Mouse (Mus musculus): ENCODE results near the gene Syap1. TPM values are rescaled to one million over a fixed set of nuclear protein-coding genes. Genes with fewer than 3 reads are reported as not detected.

The Syap1 gene
- 30.9 and 33.0 TPM in 2 replicates for polyA plus RNA-seq (2014; fragmentation: Nextera tagmentation; extraction: Ambion mirVana)

DNA sequence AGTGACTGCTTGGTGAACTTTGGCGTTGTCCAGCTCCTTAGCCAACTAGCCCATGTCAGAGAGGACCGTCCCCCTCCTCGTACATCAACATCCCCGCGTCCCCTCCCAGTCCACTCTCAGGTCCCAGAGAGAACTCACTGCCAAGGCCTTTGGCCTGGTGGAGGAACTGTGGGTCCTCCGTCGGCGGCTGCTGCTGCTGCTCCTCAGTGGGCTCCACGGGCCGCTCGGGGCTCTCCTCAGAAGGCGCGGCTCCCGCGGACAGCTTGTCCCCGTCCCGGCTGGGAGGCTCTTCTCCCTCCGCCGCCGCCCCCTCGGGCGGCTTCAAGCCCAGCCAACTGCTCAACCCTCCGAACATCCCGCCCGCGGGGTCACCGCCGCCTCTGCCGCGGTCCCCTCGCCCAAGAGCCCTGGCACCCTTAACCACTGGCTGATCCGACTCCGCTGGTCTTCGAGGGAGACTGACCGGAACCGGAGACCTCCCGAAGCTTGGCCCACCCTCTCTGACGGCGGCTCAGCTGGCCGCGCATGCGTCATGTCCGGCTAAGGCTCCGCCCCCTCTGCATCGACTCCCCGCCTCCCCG is at the start of gene Syap1:
Gene Syap1, minus strand, starts transcription at position 517 of the 581 bp plus-strand sequence.
- 18% methylated on average over 42 of the region's 47 CpGs for WGBS (ENCODE audit: insufficient replicate concordance)
- Histone ChIP-seq H3K4me2 (peak within 1 kb of the TSS; percentile 61), H3K4me3 (ENCODE audit: low read depth, low read length) (peak within 1 kb of the TSS; percentile 76), H3K36me3 (ENCODE audit: control insufficient read depth, insufficient read depth, low read length) (no peaks in the 10 kb centered on the region), H3K27ac (ENCODE audit: low read depth, low read length) (0 out of 2 replicates have a peak within 1 kb of the TSS, but pooled peaks have one; percentile 22), H3K9me3 (replicated peaks; ENCODE audit: control insufficient read depth, low read length) (no peaks in the 10 kb centered on the region), H3K9ac (ENCODE audit: low read depth, low read length) (peak within 1 kb of the TSS; percentile 78), H3K27me3 (ENCODE audit: control insufficient read depth, insufficient read depth, low read length) (no peaks in the 10 kb centered on the region), H3K4me1 (ENCODE audit: control insufficient read depth, insufficient read depth, low read length) (no peaks in the 10 kb centered on the region)
- ATAC-seq (replicated peaks; ENCODE audit: insufficient number of reproducible peaks, low FRiP score, low TSS enrichment), result peak; percentile 92

DNA sequence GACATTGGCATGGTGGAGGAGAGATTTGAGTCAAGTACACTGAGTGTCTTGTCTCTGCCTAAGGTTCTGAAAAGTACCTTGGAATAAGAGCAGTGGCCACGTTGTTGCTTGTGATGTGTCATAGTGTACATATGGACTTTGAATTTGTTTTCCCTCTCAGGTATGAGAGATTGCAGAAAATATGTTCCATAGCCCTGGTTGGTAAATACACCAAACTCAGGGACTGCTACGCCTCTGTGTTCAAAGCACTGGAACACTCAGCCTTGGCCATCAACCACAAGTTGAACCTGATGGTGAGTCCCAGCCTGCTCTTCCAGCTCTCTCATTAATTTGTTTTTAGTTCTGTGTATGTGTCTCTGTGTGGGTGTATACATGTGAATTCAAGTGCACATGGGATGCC is 43.2 kb upstream of the Syap1 start:
- no peak for ATAC-seq (replicated peaks; ENCODE audit: insufficient number of reproducible peaks, low FRiP score, low TSS enrichment)
- Histone ChIP-seq H3K27ac (ENCODE audit: low read depth, low read length) (no peak overlapping the region), H3K4me3 (ENCODE audit: low read depth, low read length) (no peak overlapping the region), H3K27me3 (ENCODE audit: control insufficient read depth, insufficient read depth, low read length) (no peaks in the 10 kb centered on the region), H3K36me3 (ENCODE audit: control insufficient read depth, insufficient read depth, low read length) (no peaks in the 10 kb centered on the region), H3K9ac (ENCODE audit: low read depth, low read length) (no peak overlapping the region), H3K4me1 (ENCODE audit: control insufficient read depth, insufficient read depth, low read length) (no peaks in the 10 kb centered on the region), H3K9me3 (replicated peaks; ENCODE audit: control insufficient read depth, low read length) (no peaks in the 10 kb centered on the region), H3K4me2 (no peak overlapping the region)
- 85% methylated on average over 2 of the region's 2 CpGs for WGBS (ENCODE audit: insufficient replicate concordance)

DNA sequence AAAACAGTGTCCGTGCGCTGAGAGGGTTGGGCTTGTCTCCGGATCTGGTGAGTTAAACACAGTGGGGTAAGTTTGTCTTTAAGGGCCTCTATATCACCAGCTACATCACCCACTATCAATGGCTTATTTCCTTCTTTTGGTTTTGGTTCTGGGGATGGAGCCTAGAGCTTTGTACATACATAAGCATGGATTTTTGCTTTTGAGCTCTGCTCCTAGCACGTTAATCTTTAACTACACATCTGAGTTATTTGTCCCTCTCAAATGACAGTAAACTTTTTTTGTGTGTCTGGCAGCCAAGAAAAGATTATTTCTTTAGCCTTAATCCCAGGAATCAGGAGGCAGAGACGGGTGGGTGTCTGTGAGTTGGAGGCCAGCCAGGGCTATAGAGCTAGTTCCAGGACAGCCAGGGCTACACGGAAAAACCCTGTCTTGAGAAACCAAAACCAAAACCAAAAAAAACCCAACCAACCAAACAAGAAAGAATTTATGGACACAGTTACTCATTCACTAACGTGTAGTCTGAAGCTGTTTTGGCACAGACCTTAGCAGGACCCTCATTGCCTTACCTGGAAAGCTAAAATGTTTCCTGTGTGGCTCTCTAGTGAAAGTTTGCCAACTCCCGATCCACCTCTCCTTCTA is 33.4 kb upstream of the Syap1 start:
- Histone ChIP-seq H3K27ac (ENCODE audit: low read depth, low read length) (no peak overlapping the region), H3K9me3 (replicated peaks; ENCODE audit: control insufficient read depth, low read length) (no peaks in the 10 kb centered on the region), H3K9ac (ENCODE audit: low read depth, low read length) (no peak overlapping the region), H3K27me3 (ENCODE audit: control insufficient read depth, insufficient read depth, low read length) (no peaks in the 10 kb centered on the region), H3K4me2 (no peak overlapping the region), H3K36me3 (ENCODE audit: control insufficient read depth, insufficient read depth, low read length) (no peaks in the 10 kb centered on the region), H3K4me1 (ENCODE audit: control insufficient read depth, insufficient read depth, low read length) (no peaks in the 10 kb centered on the region), H3K4me3 (ENCODE audit: low read depth, low read length) (no peak overlapping the region)
- 91% methylated on average over 8 of the region's 8 CpGs for WGBS (ENCODE audit: insufficient replicate concordance)
- ATAC-seq (replicated peaks; ENCODE audit: insufficient number of reproducible peaks, low FRiP score, low TSS enrichment), result no peak

DNA sequence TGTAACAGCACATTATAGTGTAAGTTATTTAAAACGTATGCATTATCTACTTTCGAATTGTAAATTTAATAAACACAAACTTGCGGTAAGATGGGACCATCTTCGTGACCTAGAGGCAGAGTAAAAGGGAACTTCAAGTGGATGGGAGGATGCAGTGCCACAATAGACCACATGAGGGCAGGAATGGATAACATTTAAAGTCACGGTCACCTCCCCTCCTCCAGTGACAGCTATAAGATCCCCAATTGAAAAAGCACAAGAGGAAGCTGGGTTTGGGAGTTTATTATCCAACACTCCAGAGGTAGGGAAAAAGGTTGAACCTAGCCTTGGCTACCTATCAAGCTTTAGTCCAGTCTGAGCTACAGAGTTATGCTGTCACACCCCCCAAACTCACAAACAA is 27.4 kb upstream of the Syap1 start:
- Histone ChIP-seq H3K27me3 (ENCODE audit: control insufficient read depth, insufficient read depth, low read length) (no peaks in the 10 kb centered on the region), H3K4me3 (ENCODE audit: low read depth, low read length) (no peak overlapping the region), H3K4me2 (no peak overlapping the region), H3K9me3 (replicated peaks; ENCODE audit: control insufficient read depth, low read length) (no peaks in the 10 kb centered on the region), H3K36me3 (ENCODE audit: control insufficient read depth, insufficient read depth, low read length) (peaks cover under 1% of the 10 kb centered on the region; the same call in 1 of the 2 replicates), H3K4me1 (ENCODE audit: control insufficient read depth, insufficient read depth, low read length) (no peaks in the 10 kb centered on the region), H3K9ac (ENCODE audit: low read depth, low read length) (no peak overlapping the region), H3K27ac (ENCODE audit: low read depth, low read length) (no peak overlapping the region)
- 35% methylated on average over 5 of the region's 5 CpGs for WGBS (ENCODE audit: insufficient replicate concordance)
- no peak for ATAC-seq (replicated peaks; ENCODE audit: insufficient number of reproducible peaks, low FRiP score, low TSS enrichment)

DNA sequence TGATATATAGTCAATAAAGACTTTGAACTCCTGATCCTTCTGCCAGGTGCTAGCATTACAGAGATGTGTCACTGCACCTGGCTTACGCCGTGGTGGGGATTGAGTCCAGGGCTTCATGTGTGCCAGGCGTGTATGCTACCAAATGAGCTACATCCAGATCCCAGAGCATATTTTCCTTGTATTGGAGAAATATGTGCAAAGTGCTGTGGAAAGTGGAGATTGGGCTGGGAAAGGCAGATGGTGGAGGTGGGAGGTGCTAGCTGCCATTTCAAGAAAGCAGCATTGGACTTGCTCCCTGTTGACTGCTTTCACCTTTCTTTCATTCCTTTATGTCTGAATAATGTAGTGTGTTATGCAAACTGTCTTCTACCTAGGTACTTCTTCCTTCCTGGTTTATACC is 25.4 kb upstream of the Syap1 start:
- H3K4me1 ChIP-seq (ENCODE audit: control insufficient read depth, insufficient read depth, low read length), result no peaks in the 10 kb centered on the region
- H3K4me2 ChIP-seq, result no peak overlapping the region
- no peak for ATAC-seq (replicated peaks; ENCODE audit: insufficient number of reproducible peaks, low FRiP score, low TSS enrichment)
- H3K9me3 ChIP-seq (replicated peaks; ENCODE audit: control insufficient read depth, low read length), result no peaks in the 10 kb centered on the region
- H3K36me3 ChIP-seq (ENCODE audit: control insufficient read depth, insufficient read depth, low read length), result peaks cover 2% of the 10 kb centered on the region; the same call in 1 of the 2 replicates
- H3K27me3 ChIP-seq (ENCODE audit: control insufficient read depth, insufficient read depth, low read length), result no peaks in the 10 kb centered on the region
- H3K4me3 ChIP-seq (ENCODE audit: low read depth, low read length), result no peak overlapping the region
- no peak overlapping the region for H3K27ac ChIP-seq (ENCODE audit: low read depth, low read length)
- no peak overlapping the region for H3K9ac ChIP-seq (ENCODE audit: low read depth, low read length)
- 93% methylated on average over 3 of the region's 3 CpGs for WGBS (ENCODE audit: insufficient replicate concordance)

DNA sequence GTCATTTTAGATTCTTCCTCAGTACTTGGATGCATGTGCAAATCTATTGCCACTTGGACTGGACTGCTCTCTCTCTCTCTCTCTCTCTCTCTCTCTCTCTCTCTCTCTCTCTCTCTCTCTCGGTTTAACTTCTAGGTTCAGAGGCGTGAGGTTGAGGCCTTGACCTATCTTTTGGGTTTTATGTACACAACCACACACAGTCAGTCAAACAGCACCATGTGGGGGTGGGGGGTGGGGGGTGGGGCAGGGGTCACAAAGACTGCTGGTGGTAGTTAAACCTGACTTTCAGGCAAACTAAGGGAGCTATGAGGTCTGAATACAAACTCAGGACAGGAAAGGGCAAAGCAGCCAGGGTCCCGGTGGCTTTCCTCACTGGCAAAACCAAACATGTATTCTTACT is 19.3 kb upstream of the Syap1 start:
- Histone ChIP-seq H3K9me3 (replicated peaks; ENCODE audit: control insufficient read depth, low read length) (no peaks in the 10 kb centered on the region), H3K36me3 (ENCODE audit: control insufficient read depth, insufficient read depth, low read length) (peaks cover 2% of the 10 kb centered on the region; the same call in 1 of the 2 replicates), H3K4me3 (ENCODE audit: low read depth, low read length) (no peak overlapping the region), H3K4me1 (ENCODE audit: control insufficient read depth, insufficient read depth, low read length) (no peaks in the 10 kb centered on the region), H3K27ac (ENCODE audit: low read depth, low read length) (no peak overlapping the region), H3K4me2 (no peak overlapping the region), H3K27me3 (ENCODE audit: control insufficient read depth, insufficient read depth, low read length) (no peaks in the 10 kb centered on the region), H3K9ac (ENCODE audit: low read depth, low read length) (no peak overlapping the region)
- no peak for ATAC-seq (replicated peaks; ENCODE audit: insufficient number of reproducible peaks, low FRiP score, low TSS enrichment)
- 81% methylated on average over 3 of the region's 3 CpGs for WGBS (ENCODE audit: insufficient replicate concordance)

DNA sequence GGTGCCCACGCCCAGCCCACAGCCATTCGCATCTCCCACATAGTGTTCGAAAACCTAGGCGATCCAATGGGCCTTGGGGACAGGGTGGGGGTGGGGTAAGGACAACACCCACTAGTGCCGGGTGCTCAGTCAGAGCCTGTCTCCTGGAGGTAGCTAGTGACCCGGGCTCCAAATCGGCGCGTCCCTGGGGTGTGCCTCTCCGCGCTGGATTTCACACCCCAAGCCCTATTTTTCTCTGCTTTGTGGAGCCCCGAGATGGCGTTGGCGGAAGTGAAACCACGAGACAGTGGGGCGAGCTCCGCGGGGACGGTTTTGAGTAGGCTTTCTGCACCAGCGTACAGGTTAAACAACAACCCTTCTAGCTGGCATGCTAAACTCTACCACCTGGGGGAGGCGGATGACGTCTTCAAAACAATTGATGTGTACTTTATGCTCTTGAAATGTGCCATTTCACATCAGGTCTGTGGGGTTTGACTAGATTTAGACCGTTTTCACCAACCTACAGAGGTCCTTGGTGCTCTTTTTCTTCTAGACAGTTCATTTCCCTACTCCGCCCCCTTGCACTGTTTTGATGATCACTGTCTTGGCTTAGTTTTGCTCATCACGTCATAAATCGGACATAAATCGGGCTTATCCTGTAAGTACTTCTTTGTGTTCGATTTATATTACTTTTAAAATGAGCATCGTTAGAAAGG is 13.9 kb upstream of the Syap1 start:
- H3K27me3 ChIP-seq (ENCODE audit: control insufficient read depth, insufficient read depth, low read length), result no peaks in the 10 kb centered on the region
- peak overlapping the region; percentile 74 for H3K9ac ChIP-seq (ENCODE audit: low read depth, low read length)
- H3K4me3 ChIP-seq (ENCODE audit: low read depth, low read length), result peak overlapping the region; percentile 61
- peak overlapping the region; percentile 59 for H3K27ac ChIP-seq (ENCODE audit: low read depth, low read length)
- H3K4me2 ChIP-seq, result peak overlapping the region; percentile 70
- ATAC-seq (replicated peaks; ENCODE audit: insufficient number of reproducible peaks, low FRiP score, low TSS enrichment), result peak; percentile 79
- H3K9me3 ChIP-seq (replicated peaks; ENCODE audit: control insufficient read depth, low read length), result no peaks in the 10 kb centered on the region
- no peaks in the 10 kb centered on the region for H3K36me3 ChIP-seq (ENCODE audit: control insufficient read depth, insufficient read depth, low read length)
- WGBS (ENCODE audit: insufficient replicate concordance), result 25% methylated on average over 29 of the region's 29 CpGs
- no peaks in the 10 kb centered on the region for H3K4me1 ChIP-seq (ENCODE audit: control insufficient read depth, insufficient read depth, low read length)

DNA sequence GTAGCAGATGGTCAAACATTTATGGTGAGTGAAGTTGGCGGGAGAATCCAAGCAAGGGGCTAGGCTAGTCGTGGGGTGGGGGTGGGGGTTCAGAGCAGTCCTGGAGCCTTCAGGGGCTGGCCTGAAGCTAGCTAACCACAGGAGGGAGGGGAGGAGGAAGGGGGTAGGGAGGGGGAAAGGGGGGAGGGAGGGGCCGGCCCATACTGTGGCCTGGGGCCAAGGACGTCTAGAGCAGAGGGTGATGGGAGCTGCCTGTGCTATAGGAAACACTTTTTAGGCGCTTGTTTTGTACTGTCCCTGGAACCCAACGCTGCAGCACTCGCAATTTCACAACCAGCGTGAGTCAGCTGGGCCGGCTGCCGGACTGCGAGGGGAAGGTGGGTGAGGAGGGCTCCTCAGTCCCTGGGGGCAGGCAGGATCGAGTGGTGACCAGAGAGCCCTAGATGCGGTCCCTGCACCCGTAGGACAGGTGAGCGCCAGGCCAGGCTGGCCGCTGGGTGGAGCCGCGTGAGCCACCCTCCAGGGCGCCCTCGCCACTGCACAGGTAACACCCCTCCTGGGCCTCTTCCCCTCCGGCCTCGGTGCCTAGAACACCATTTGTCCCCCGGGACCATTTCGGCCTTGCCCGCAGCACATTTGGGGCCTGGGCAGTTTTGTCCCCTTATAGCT is 13.3 kb upstream of the Syap1 start:
- no peaks in the 10 kb centered on the region for H3K27me3 ChIP-seq (ENCODE audit: control insufficient read depth, insufficient read depth, low read length)

More for the DNA sequence above, 13.3 kb upstream of the Syap1 start:
- WGBS (ENCODE audit: insufficient replicate concordance), result 18% methylated on average over 23 of the region's 25 CpGs
- ATAC-seq (replicated peaks; ENCODE audit: insufficient number of reproducible peaks, low FRiP score, low TSS enrichment), result peak; percentile 80
- no peaks in the 10 kb centered on the region for H3K9me3 ChIP-seq (replicated peaks; ENCODE audit: control insufficient read depth, low read length)
- peak overlapping the region; percentile 59 for H3K27ac ChIP-seq (ENCODE audit: low read depth, low read length)
- peak overlapping the region; percentile 61 for H3K4me3 ChIP-seq (ENCODE audit: low read depth, low read length)
- H3K36me3 ChIP-seq (ENCODE audit: control insufficient read depth, insufficient read depth, low read length), result no peaks in the 10 kb centered on the region
- no peaks in the 10 kb centered on the region for H3K4me1 ChIP-seq (ENCODE audit: control insufficient read depth, insufficient read depth, low read length)
- H3K4me2 ChIP-seq, result peak overlapping the region; percentile 70
- H3K9ac ChIP-seq (ENCODE audit: low read depth, low read length), result peak overlapping the region; percentile 74
